Mouse (Mus musculus): ENCODE results near the gene Gm3402.
"Not testable (repeated sequence)": the region's sequence is repeated elsewhere in the genome, so short reads cannot be mapped to it uniquely, and the experiment has no call there.

Gm3402 gene

GRCm38 (mm10) chr5:146513823-146514222 is at the start of gene Gm3402:
Gm3402 (plus strand) TSS chr5:146514123.
- not testable (repeated sequence) for DNase-seq (ENCODE audit: low spot score in 2 of 2)

- no peak for DNase-seq (ENCODE audit: low spot score in 2 of 2)
Observed at GRCm38 (mm10) chr5:146466663-146467062, 47.3 kb upstream of the Gm3402 start.

GRCm38 (mm10) chr5:146468311-146468710 is 45.6 kb upstream of the Gm3402 start:
- no peak for DNase-seq (ENCODE audit: low spot score in 2 of 2)

GRCm38 (mm10) chr5:146470821-146471220 is 43.1 kb upstream of the Gm3402 start:
- no peak for DNase-seq (ENCODE audit: low spot score in 2 of 2)

GRCm38 (mm10) chr5:146471311-146471710 is 42.6 kb upstream of the Gm3402 start:
- no peak for DNase-seq (ENCODE audit: low spot score in 2 of 2)

GRCm38 (mm10) chr5:146471821-146472220 is 42.1 kb upstream of the Gm3402 start:
- no peak for DNase-seq (ENCODE audit: low spot score in 2 of 2)

GRCm38 (mm10) chr5:146479564-146479963 is 34.4 kb upstream of the Gm3402 start:
- DNase-seq (ENCODE audit: low spot score in 2 of 2), result peak in 1 of 2 experiments; percentile 47

GRCm38 (mm10) chr5:146481665-146482064 is 32.3 kb upstream of the Gm3402 start, which contains the start of gene Gm6408:
Gm6408 (plus strand) TSS chr5:146481965.
- DNase-seq (ENCODE audit: low spot score in 2 of 2), result not testable (repeated sequence)

GRCm38 (mm10) chr5:146488959-146489358 is 25.0 kb upstream of the Gm3402 start:
- DNase-seq (ENCODE audit: low spot score in 2 of 2), result peak in 1 of 2 experiments; percentile 41

- not testable (repeated sequence) for DNase-seq (ENCODE audit: low spot score in 2 of 2)
Observed at GRCm38 (mm10) chr5:146491063-146491462, 22.9 kb upstream of the Gm3402 start, which contains the start of gene Gm6370. Gm6370 (plus strand) TSS chr5:146491363.

- not testable (repeated sequence) for DNase-seq (ENCODE audit: low spot score in 2 of 2)
Observed at GRCm38 (mm10) chr5:146502099-146502498, 11.8 kb upstream of the Gm3402 start, which contains the start of gene 4930449I24Rik. 4930449I24Rik (plus strand) TSS chr5:146502399.

- DNase-seq (ENCODE audit: low spot score in 2 of 2), result not testable (repeated sequence)
Observed at GRCm38 (mm10) chr5:146525501-146525900, 11.6 kb downstream of the Gm3402 start, which contains the start of gene Gm3404. Gm3404 (plus strand) TSS chr5:146525801.

GRCm38 (mm10) chr5:146537347-146537746 is 23.4 kb downstream of the Gm3402 start, which contains the start of gene Gm3409:
Gm3409 (plus strand) TSS chr5:146537647.
- not testable (repeated sequence) for DNase-seq (ENCODE audit: low spot score in 2 of 2)

GRCm38 (mm10) chr5:146555836-146556235 is 41.9 kb downstream of the Gm3402 start, which contains the start of gene Gm3415:
Gm3415 (plus strand) TSS chr5:146556136.
- not testable (repeated sequence) for DNase-seq (ENCODE audit: low spot score in 2 of 2)

GRCm38 (mm10) chr5:146564259-146564658 is 50.3 kb downstream of the Gm3402 start:
- no peak for DNase-seq (ENCODE audit: low spot score in 2 of 2)
